Mouse (Mus musculus) liver, embryonic 14.5 days (tissue): ENCODE results near the gene Hist1h2ba. TPM values are rescaled to one million over a fixed set of nuclear protein-coding genes. Genes with fewer than 3 reads are reported as not detected.
A peak's percentile ranks its signal among the peaks of the same experiment; 100 is the strongest.

Experiments
- ATAC-seq: fragments of 200-750 bp; cut with Nextera tagmentation; 2 replicates; pipeline ENCODE4 v1.8.0; 2017; ENCODE audit warnings: moderate number of reproducible peaks, mild to moderate bottlenecking, moderate library complexity; ENCODE audit not compliant: insufficient read depth
- DNase-seq, 3 experiments: peaks; one replicate each; pipeline ENCODE4 v3.0.0-alpha.2; 2012 to 2013; ENCODE audit warnings: low read depth in 3 of 3, low spot score in 3 of 3
- H3K27ac ChIP-seq: fragments of 300-500 bp; sonication (generic); 2 replicates; pipeline ENCODE4 v1.5.1; 2014; ENCODE audit warnings: moderate library complexity, mild to moderate bottlenecking, control low read depth, inconsistent platforms
- H3K27me3 ChIP-seq: fragments of 300-500 bp; sonication (generic); 2 replicates; pipeline ENCODE4 v1.6.1; 2014; ENCODE audit warnings: mild to moderate bottlenecking, low read length, moderate library complexity; ENCODE audit not compliant: control insufficient read depth, insufficient read depth
- H3K36me3 ChIP-seq: fragments of 300-500 bp; sonication (generic); replicated peaks from 2 replicates; pipeline ENCODE4 v1.6.1; 2014; ENCODE audit warnings: low read depth; ENCODE audit not compliant: control insufficient read depth, insufficient read depth
- H3K4me1 ChIP-seq, 2 experiments: fragments of 200-500 bp in 1 of 2; fragments of 300-500 bp in 1 of 2; sonication (generic) in 1 of 2; replicated peaks; 2 replicates each; pipeline ENCODE4 v1.6.1; 2012 to 2014; ENCODE audit warnings: antibody characterized with exemption in 1 of 2, inconsistent platforms in 1 of 2, low read length in 1 of 2; ENCODE audit not compliant: control insufficient read depth in 2 of 2, insufficient read depth in 2 of 2
- H3K4me2 ChIP-seq: fragments of 300-500 bp; sonication (generic); 2 replicates; pipeline ENCODE4 v1.6.1; 2014; ENCODE audit warnings: low read depth, mild to moderate bottlenecking, control low read depth, moderate library complexity
- H3K4me3 ChIP-seq, 2 experiments: fragments of 200-500 bp in 1 of 2; fragments of 300-500 bp in 1 of 2; sonication (generic) in 1 of 2; 2 replicates each; pipeline ENCODE4 v1.5.1; 2012 to 2014; ENCODE audit warnings: low read depth in 2 of 2, low read length in 2 of 2, mild to moderate bottlenecking in 2 of 2, control low read depth in 1 of 2, inconsistent platforms in 1 of 2, moderate library complexity in 1 of 2; ENCODE audit not compliant: insufficient read depth in 1 of 2
- H3K9ac ChIP-seq: fragments of 300-500 bp; sonication (generic); replicated peaks from 2 replicates; pipeline ENCODE4 v1.6.1; 2014; ENCODE audit warnings: mild to moderate bottlenecking, control low read depth, moderate library complexity
- H3K9me3 ChIP-seq: fragments of 300-500 bp; sonication (generic); 2 replicates; pipeline ENCODE4 v1.6.1; 2016; ENCODE audit warnings: low read length, mixed read lengths; ENCODE audit not compliant: control insufficient read depth
- CTCF ChIP-seq: IDR thresholded peaks from 2 replicates; pipeline ENCODE4 v1.5.1; 2016; ENCODE audit warnings: antibody characterized with exemption, low read depth, control low read depth
- EP300 ChIP-seq: IDR thresholded peaks from 2 replicates; pipeline ENCODE4 v1.6.1; 2016; ENCODE audit warnings: antibody characterized with exemption, low read depth
- WGBS: fragments of 180-500 bp; shearing (Covaris S2); extraction: QIAGEN DNeasy Blood & Tissue Kit; methylation state at CpG from one replicate; pipeline ENCODE4 v1.1.7; 2014; ENCODE audit not compliant: insufficient replicate concordance; 5-methylcytosine and 5-hydroxymethylcytosine counted together
- microRNA-seq: library from miRNA; unstranded; fragments of <30 nt; microRNA quantifications from one replicate; pipeline ENCODE4, GENCODE M21; 2016
- polyA plus RNA-seq, 2 experiments: library from polyadenylated mRNA; depleted of rRNA in 1 of 2; stranded (reverse) in 1 of 2; unstranded in 1 of 2; fragments of >200 nt; fragmentation: Nextera tagmentation in 1 of 2; extraction: Ambion mirVana in 1 of 2; gene quantifications; 2 replicates each; pipeline versions ENCODE4 v1.2.1 to v1.2.3; 2012 to 2014

Gene Hist1h2ba
- polyA plus RNA-seq, 2 experiments: not detected

- H3K4me3 ChIP-seq: no peak overlapping the region
Measured at GRCm38 (mm10) chr13:23892592-23893268, 41.2 kb downstream of the Hist1h2ba start.

DNA sequence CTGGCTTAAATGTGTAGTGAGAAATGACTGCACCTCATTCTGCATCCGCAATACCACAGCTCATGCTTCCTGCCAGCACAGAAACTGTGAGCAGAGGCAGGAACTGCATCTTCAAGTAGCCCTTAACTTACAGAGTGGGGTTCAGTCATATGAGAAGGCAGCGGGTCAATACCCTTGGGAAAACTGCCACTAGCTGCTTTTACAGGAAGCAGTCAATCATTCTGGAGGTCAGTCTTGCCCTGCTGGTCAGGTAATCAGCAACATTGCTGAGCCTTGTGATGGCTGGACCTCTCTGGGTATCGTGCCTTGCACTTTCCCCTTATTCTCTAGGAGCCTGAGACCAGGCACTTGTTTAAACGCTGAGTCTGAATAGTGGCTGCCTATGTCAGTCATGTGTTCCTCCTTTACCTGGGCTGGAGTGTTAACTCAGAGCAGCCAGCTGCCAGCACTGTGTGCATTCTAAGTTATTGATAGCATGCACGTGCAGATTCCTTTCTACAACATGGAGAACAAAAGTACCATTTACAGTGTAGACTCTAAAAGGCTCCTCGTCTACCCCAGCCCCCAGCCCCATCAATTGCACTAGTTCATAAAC is 44.8 kb downstream of the Hist1h2ba start:
- no peak for ATAC-seq
- WGBS: 49% methylated on average over 6 of the region's 6 CpGs
- no peak overlapping the region for H3K4me2 ChIP-seq

More at GRCm38 (mm10) chr13:23892592-23893268, 41.2 kb downstream of the Hist1h2ba start:
- Histone ChIP-seq H3K27me3 (no peaks in the 10 kb centered on the region), H3K36me3 (no peaks in the 10 kb centered on the region), H3K9me3 (no peaks in the 10 kb centered on the region), H3K9ac (no peak overlapping the region), H3K4me1 (no peaks in the 10 kb centered on the region; a peak in 2 of 4 replicates), H3K27ac (no peak overlapping the region), H3K4me2 (no peak overlapping the region)
- 38% methylated on average over 9 of the region's 9 CpGs for WGBS
- DNase-seq: no peak
- ATAC-seq: no peak
- no peak; the same call in 1 of the 2 replicates for TF ChIP-seq EP300
- no peak for TF ChIP-seq CTCF

DNA sequence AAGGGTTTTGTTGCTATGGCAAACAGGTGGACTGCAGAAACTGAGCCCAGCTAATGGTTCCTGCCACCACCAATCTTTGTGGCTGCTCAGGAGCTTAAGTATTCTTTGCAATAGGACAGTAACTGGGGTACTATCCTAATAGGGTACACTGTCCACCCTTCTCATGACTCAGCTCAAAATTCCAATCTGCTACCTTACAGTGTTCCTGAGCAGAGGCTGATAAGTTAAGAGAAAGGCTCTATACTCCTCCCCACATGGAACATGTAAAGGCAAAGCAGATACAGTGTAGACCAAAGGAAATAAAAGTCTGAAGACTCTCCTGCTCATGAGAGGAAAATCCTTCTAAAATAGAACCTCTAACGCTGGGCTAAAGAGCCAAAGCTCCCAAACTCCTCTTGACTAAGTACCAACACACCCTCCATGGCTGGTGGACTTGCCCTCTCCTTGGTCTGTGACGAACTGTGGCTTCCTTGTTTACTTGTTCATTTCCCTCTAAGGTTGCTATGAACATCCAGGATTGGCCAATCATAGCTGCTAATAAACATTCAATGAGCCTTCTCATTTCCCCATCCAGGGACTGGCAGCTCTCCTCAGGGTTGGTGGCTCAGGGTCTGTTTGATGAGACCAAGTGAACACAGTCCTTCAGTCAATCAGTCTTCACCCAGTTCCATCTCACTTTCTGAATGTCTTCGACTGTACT is 46.8 kb downstream of the Hist1h2ba start:
- 47% methylated on average over 3 of the region's 3 CpGs for WGBS
- ATAC-seq: peak; percentile 53; the same call in 1 of the 2 replicates
- Histone ChIP-seq H3K4me1 (peaks cover 0 to 7% of the 10 kb centered on the region in 2 experiments; a peak in 1 of 4 replicates), H3K9ac (no peak overlapping the region), H3K27ac (no peak overlapping the region), H3K9me3 (no peaks in the 10 kb centered on the region), H3K27me3 (no peaks in the 10 kb centered on the region), H3K36me3 (no peaks in the 10 kb centered on the region), H3K4me3 (no peak overlapping the region), H3K4me2 (no peak overlapping the region)
- TF ChIP-seq EP300: peak; percentile 15; the same call in 1 of the 2 replicates
- no peak for TF ChIP-seq CTCF
- no peak for DNase-seq

More for the DNA sequence above, 44.8 kb downstream of the Hist1h2ba start:
- H3K27me3 ChIP-seq: no peaks in the 10 kb centered on the region
- TF ChIP-seq EP300 (no peak), CTCF (no peak)
- H3K27ac ChIP-seq: no peak overlapping the region
- H3K4me1 ChIP-seq: peaks cover 0 to 7% of the 10 kb centered on the region in 2 experiments; a peak in 3 of 4 replicates
- no peaks in the 10 kb centered on the region for H3K9me3 ChIP-seq
- H3K4me3 ChIP-seq: no peak overlapping the region
- H3K9ac ChIP-seq: no peak overlapping the region
- DNase-seq: no peak
- no peaks in the 10 kb centered on the region for H3K36me3 ChIP-seq

DNA sequence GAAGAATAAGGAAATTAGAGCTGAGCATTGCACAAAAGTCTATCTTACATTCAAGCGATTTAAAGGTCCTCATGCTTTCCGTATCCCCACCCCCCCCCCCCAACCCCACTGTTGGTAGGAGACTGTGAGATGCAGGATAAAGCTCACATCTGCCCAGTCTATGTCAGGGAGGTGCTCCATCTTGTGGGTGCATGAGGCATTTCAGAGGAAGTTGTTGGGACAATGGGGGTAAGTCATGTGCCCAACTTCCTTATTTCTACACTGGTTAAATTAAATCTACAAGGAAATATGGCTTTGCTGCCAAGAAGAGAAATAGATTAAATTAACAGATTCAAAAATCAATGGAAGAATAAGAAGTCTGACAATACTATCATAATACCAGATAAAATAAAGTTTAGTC is 48.4 kb downstream of the Hist1h2ba start:
- peak in 2 of 3 experiments; percentile 22 to 30 for DNase-seq

More for the DNA sequence above, 48.4 kb downstream of the Hist1h2ba start:
- H3K27me3 ChIP-seq: no peaks in the 10 kb centered on the region
- H3K4me3 ChIP-seq: no peak overlapping the region
- no peak for ATAC-seq
- peaks cover 0 to 7% of the 10 kb centered on the region in 2 experiments; a peak in 1 of 4 replicates for H3K4me1 ChIP-seq
- TF ChIP-seq EP300: no peak
- TF ChIP-seq CTCF: peak; percentile 64
- no peaks in the 10 kb centered on the region for H3K9me3 ChIP-seq
- no peak overlapping the region for H3K9ac ChIP-seq
- 6% methylated on average over 2 of the region's 2 CpGs for WGBS
- no peaks in the 10 kb centered on the region for H3K36me3 ChIP-seq
- H3K4me2 ChIP-seq: no peak overlapping the region
- no peak overlapping the region for H3K27ac ChIP-seq

Small RNAs within 50 kb of the gene (microRNA-seq; reads per million reads assigned to microRNA genes)
- gene Gm44344: not detected

Other genes starting within 250 kb of the Hist1h2ba start
- 67.1 and 79.7 TPM in 2 replicates for gene Hist1h2bc, start 250.0 kb downstream of the Hist1h2ba start, polyA plus RNA-seq (2012; rRNA removed)
- gene Hist1h2bc, start 250.0 kb downstream of the Hist1h2ba start, polyA plus RNA-seq (2014; fragmentation: Nextera tagmentation; extraction: Ambion mirVana): 104 and 106 TPM in 2 replicates
- gene Hist1h1t, start 238.3 kb downstream of the Hist1h2ba start, polyA plus RNA-seq (2012; rRNA removed): 0.13 TPM in 1 of 2 replicates, not detected in the other
- not detected in 2 replicates for gene Hist1h1t, start 238.3 kb downstream of the Hist1h2ba start, polyA plus RNA-seq (2014; fragmentation: Nextera tagmentation; extraction: Ambion mirVana)
- 3.5 and 6.2 TPM in 2 replicates for gene Hist1h4c, start 235.7 kb downstream of the Hist1h2ba start, polyA plus RNA-seq (2012; rRNA removed)
- 8.5 and 10.1 TPM in 2 replicates for gene Hist1h4c, start 235.7 kb downstream of the Hist1h2ba start, polyA plus RNA-seq (2014; fragmentation: Nextera tagmentation; extraction: Ambion mirVana)
- gene Hfe, start 223.3 kb downstream of the Hist1h2ba start, polyA plus RNA-seq (2012; rRNA removed): 2.8 and 3.4 TPM in 2 replicates
- 10.8 and 12.2 TPM in 2 replicates for gene Hfe, start 223.3 kb downstream of the Hist1h2ba start, polyA plus RNA-seq (2014; fragmentation: Nextera tagmentation; extraction: Ambion mirVana)
- 37.4 and 46.8 TPM in 2 replicates for gene Hist1h1c, start 195.3 kb downstream of the Hist1h2ba start, polyA plus RNA-seq (2012; rRNA removed)
- gene Hist1h1c, start 195.3 kb downstream of the Hist1h2ba start, polyA plus RNA-seq (2014; fragmentation: Nextera tagmentation; extraction: Ambion mirVana): 72.5 and 86.6 TPM in 2 replicates
- 48.5 and 88.2 TPM in 2 replicates for gene Hist1h3c, start 188.6 kb downstream of the Hist1h2ba start, polyA plus RNA-seq (2012; rRNA removed)
- 3.6 and 5.7 TPM in 2 replicates for gene Hist1h3c, start 188.6 kb downstream of the Hist1h2ba start, polyA plus RNA-seq (2014; fragmentation: Nextera tagmentation; extraction: Ambion mirVana)
- 20.0 and 34.0 TPM in 2 replicates for gene Hist1h2bb, start 187.4 kb downstream of the Hist1h2ba start, polyA plus RNA-seq (2012; rRNA removed)
- gene Hist1h2bb, start 187.4 kb downstream of the Hist1h2ba start, polyA plus RNA-seq (2014; fragmentation: Nextera tagmentation; extraction: Ambion mirVana): 2.6 and 3.5 TPM in 2 replicates
- gene Hist1h2ab, start 183.0 kb downstream of the Hist1h2ba start, polyA plus RNA-seq (2012; rRNA removed): 45.2 and 45.3 TPM in 2 replicates
- 70.4 and 74.8 TPM in 2 replicates for gene Hist1h2ab, start 183.0 kb downstream of the Hist1h2ba start, polyA plus RNA-seq (2014; fragmentation: Nextera tagmentation; extraction: Ambion mirVana)
- gene Hist1h3b, start 181.9 kb downstream of the Hist1h2ba start, polyA plus RNA-seq (2012; rRNA removed): 40.0 and 45.7 TPM in 2 replicates
- gene Hist1h3b, start 181.9 kb downstream of the Hist1h2ba start, polyA plus RNA-seq (2014; fragmentation: Nextera tagmentation; extraction: Ambion mirVana): 8.9 and 11.4 TPM in 2 replicates
- gene Hist1h4b, start 177.1 kb downstream of the Hist1h2ba start, polyA plus RNA-seq (2012; rRNA removed): 9.2 and 21.6 TPM in 2 replicates
- gene Hist1h4b, start 177.1 kb downstream of the Hist1h2ba start, polyA plus RNA-seq (2014; fragmentation: Nextera tagmentation; extraction: Ambion mirVana): 4.5 and 5.1 TPM in 2 replicates
- 4.3 and 11.8 TPM in 2 replicates for gene Hist1h4a, start 172.9 kb downstream of the Hist1h2ba start, polyA plus RNA-seq (2012; rRNA removed)
- 0.57 and 0.78 TPM in 2 replicates for gene Hist1h4a, start 172.9 kb downstream of the Hist1h2ba start, polyA plus RNA-seq (2014; fragmentation: Nextera tagmentation; extraction: Ambion mirVana)
- 36.1 and 49.8 TPM in 2 replicates for gene Hist1h3a, start 171.8 kb downstream of the Hist1h2ba start, polyA plus RNA-seq (2012; rRNA removed)
- gene Hist1h3a, start 171.8 kb downstream of the Hist1h2ba start, polyA plus RNA-seq (2014; fragmentation: Nextera tagmentation; extraction: Ambion mirVana): 5.8 and 7.5 TPM in 2 replicates
- gene Hist1h1a, start 170.5 kb downstream of the Hist1h2ba start, polyA plus RNA-seq (2012; rRNA removed): 7.6 and 11.9 TPM in 2 replicates
- 6.3 and 7.4 TPM in 2 replicates for gene Hist1h1a, start 170.5 kb downstream of the Hist1h2ba start, polyA plus RNA-seq (2014; fragmentation: Nextera tagmentation; extraction: Ambion mirVana)
- gene Trim38, start 164.2 kb downstream of the Hist1h2ba start, polyA plus RNA-seq (2012; rRNA removed): 0.06 TPM in 1 of 2 replicates, not detected in the other
- gene Trim38, start 164.2 kb downstream of the Hist1h2ba start, polyA plus RNA-seq (2014; fragmentation: Nextera tagmentation; extraction: Ambion mirVana): not detected in 2 replicates
- 1.00 and 1.1 TPM in 2 replicates for gene Slc17a2, start 127.2 kb downstream of the Hist1h2ba start, polyA plus RNA-seq (2012; rRNA removed)
- gene Slc17a2, start 127.2 kb downstream of the Hist1h2ba start, polyA plus RNA-seq (2014; fragmentation: Nextera tagmentation; extraction: Ambion mirVana): 0.77 and 1.3 TPM in 2 replicates
- gene Slc17a3, start 94.7 kb downstream of the Hist1h2ba start, polyA plus RNA-seq (2012; rRNA removed): 3.8 TPM in 2 replicates
- 4.7 and 6.1 TPM in 2 replicates for gene Slc17a3, start 94.7 kb downstream of the Hist1h2ba start, polyA plus RNA-seq (2014; fragmentation: Nextera tagmentation; extraction: Ambion mirVana)
- 0.11 and 0.12 TPM in 2 replicates for gene Slc17a1, start 66.4 kb downstream of the Hist1h2ba start, polyA plus RNA-seq (2012; rRNA removed)
- gene Slc17a1, start 66.4 kb downstream of the Hist1h2ba start, polyA plus RNA-seq (2014; fragmentation: Nextera tagmentation; extraction: Ambion mirVana): 0.08 and 0.25 TPM in 2 replicates
- gene Slc17a4, start 19.1 kb downstream of the Hist1h2ba start, polyA plus RNA-seq (2012; rRNA removed): 0.02 and 0.03 TPM in 2 replicates
- gene Slc17a4, start 19.1 kb downstream of the Hist1h2ba start, polyA plus RNA-seq (2014; fragmentation: Nextera tagmentation; extraction: Ambion mirVana): 0.04 and 0.08 TPM in 2 replicates
- gene Hist1h2aa, start 306 bp upstream of the Hist1h2ba start, polyA plus RNA-seq (2012; rRNA removed): not detected in 2 replicates
- not detected in 2 replicates for gene Hist1h2aa, start 306 bp upstream of the Hist1h2ba start, polyA plus RNA-seq (2014; fragmentation: Nextera tagmentation; extraction: Ambion mirVana)
- gene Scgn, start 57.1 kb upstream of the Hist1h2ba start, polyA plus RNA-seq (2012; rRNA removed): not detected in 2 replicates
- gene Scgn, start 57.1 kb upstream of the Hist1h2ba start, polyA plus RNA-seq (2014; fragmentation: Nextera tagmentation; extraction: Ambion mirVana): not detected in 2 replicates